Mouse (Mus musculus): ENCODE measurements at regions not wholly inside any gene's neighbourhood (a gene's known extent, or its start where the extent isn't known, plus 50 kb on each side); places are given as distances from the start of the nearest gene placed in this dataset.
A peak's percentile ranks its signal among the peaks of the same experiment; 100 is the strongest.

DNA sequence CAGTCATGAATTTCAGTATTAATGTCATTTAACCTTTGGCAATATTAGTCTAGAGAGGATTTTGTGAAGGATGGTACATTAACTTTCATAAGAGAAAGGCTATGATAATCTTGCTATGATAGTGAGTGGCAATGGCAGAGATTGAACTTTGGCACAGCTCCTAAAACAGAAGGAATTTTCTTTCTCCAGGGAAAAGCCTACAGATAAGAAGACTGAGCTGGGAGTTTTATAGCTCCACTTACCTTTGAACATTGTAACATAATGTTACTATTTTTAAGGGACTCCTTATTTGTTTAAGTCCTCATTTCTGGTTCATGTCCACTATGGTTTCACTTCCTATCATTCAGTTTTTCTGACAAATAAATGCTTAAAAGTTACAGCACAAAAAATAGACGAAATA, 1121.1 kb upstream of the Lingo2 start:
- no peak for DNase-seq (ENCODE audit: low spot score in 2 of 2)

DNA sequence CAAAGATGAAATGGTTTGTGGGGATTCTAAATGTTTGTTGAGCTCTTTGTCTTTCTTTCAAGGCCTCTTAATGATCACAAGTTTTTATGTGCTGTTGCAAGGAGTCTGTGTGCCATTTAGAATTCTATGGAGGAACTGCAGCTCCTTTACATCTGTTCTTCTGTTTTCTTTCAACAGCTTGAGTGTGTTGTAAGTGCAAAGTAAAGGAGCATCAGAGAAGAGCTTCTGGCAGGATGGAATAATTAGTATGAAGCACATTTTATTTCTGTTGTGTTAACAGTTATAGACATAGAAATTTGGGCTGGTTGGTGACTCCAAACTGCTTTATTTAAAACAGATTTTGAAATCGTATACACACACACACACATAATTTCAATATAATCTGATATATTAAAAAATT, 1079.8 kb upstream of the Lingo2 start:
- DNase-seq (ENCODE audit: low spot score in 2 of 2): peak in 1 of 2 experiments; percentile 1
